Mouse (Mus musculus) heart, adult 2 months (tissue): Measurements from ENCODE around the gene Gstm6.

Experiments
- CTCF ChIP-seq: fragments of 200-600 bp; IDR thresholded peaks from 2 replicates; pipeline ENCODE4 v1.8.1; 2022; ENCODE audit warnings: antibody characterized with exemption, mild to moderate bottlenecking, moderate library complexity
- EP300 ChIP-seq: fragments of 200-500 bp; IDR thresholded peaks from 2 replicates; pipeline ENCODE4 v1.6.1; 2011; ENCODE audit warnings: low read depth, low read length, control low read depth; ENCODE audit not compliant: insufficient read depth

DNA sequence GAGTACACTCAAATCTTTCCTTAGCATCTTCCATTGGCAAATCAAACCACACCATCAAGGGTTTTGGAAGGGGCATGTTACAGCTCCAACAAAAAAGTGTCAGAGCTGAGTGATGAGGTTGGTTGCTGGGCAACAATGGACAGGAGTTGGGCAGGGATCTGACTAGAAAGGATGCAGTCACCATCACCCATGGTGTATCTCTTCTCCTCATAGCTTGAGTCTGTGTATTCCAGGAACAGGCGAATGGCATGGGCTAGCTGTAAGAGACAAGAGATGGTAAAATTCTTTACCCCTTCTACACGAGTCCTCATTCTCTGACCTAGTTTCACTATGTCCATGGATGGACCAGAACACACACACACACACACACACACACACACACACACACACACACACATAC lies 12.4 kb downstream of the Gstm6 start:
- TF ChIP-seq CTCF, result no peak
- no peak for TF ChIP-seq EP300
